Mouse (Mus musculus) lung, adult 2 months (tissue): Measurements from ENCODE around the gene Zfp69.

ENCODE experiments used
- CTCF ChIP-seq: fragments of 200-500 bp; IDR thresholded peaks from 2 replicates; pipeline ENCODE4 v1.5.1; 2011; ENCODE audit warnings: mild to moderate bottlenecking, low read length, control low read depth; ENCODE audit not compliant: insufficient read depth
- POLR2A ChIP-seq: fragments of 200-500 bp; IDR thresholded peaks from 2 replicates; pipeline ENCODE4 v1.6.1; 2011; ENCODE audit warnings: low read depth, mild to moderate bottlenecking, control low read depth, low read length, borderline replicate concordance; ENCODE audit errors: extremely low read depth

DNA sequence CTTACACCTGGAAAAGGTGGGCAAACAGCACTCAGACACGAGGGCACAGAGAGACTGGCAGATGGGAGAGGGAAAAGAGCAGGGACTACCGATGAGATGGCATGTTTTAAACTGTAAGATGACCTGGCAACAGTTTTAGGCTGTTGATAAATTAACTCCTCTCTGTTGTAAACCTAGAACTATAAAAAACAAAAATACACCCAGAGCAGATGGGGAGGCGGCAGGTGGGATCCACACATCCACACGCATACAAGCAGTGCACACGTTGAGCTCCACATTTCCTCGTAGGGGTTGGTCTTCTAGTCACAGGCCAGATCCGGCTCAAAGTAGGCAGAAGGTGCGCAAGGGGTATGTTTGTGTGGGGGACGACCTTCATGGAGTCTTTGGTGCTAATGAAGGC is 17.0 kb upstream of the Zfp69 start:
- TF ChIP-seq CTCF, result no peak
- no peak for TF ChIP-seq POLR2A
